Mouse (Mus musculus) kidney, adult 2 months (tissue): ENCODE measurements around the gene Calm1.

ENCODE experiments used
- CTCF ChIP-seq: fragments of 200-500 bp; conservative IDR thresholded peaks from 2 replicates; pipeline ENCODE4 v1.5.1; 2011; ENCODE audit warnings: low read depth, mild to moderate bottlenecking, control low read depth, low read length, moderate library complexity, mixed read lengths; ENCODE audit not compliant: insufficient read depth, insufficient read length
- POLR2A ChIP-seq: fragments of 200-500 bp; IDR thresholded peaks from one replicate; pipeline ENCODE4 v1.6.1; 2011; ENCODE audit warnings: low read depth, low read length, control low read depth

- TF ChIP-seq CTCF (no peak), POLR2A (no peak)
Measured at GRCm38 (mm10) chr12:100200645-100201362, 1.6 kb downstream of the Calm1 start.
